Mouse (Mus musculus): Measurements from ENCODE around the gene Secisbp2l. TPM values are rescaled to one million over a fixed set of nuclear protein-coding genes. Genes with fewer than 3 reads are reported as not detected.

The Secisbp2l gene
- polyA plus RNA-seq, 1 experiment from 2014 or later, result 32.2 TPM

GRCm38 (mm10) chr2:125801038-125801437, 18.4 kb upstream of the Secisbp2l start:
- no peak overlapping the region for H3K27ac ChIP-seq (ENCODE audit: low read length)
- H3K4me3 ChIP-seq (replicated peaks; ENCODE audit: low read length), result no peak overlapping the region
- H3K4me1 ChIP-seq (replicated peaks; ENCODE audit: control insufficient read depth, insufficient read depth, low read length), result no peaks in the 10 kb centered on the region
- no peak overlapping the region for H3K4me2 ChIP-seq (ENCODE audit: low read length)
- no peaks in the 10 kb centered on the region for H3K9me3 ChIP-seq (ENCODE audit: control insufficient read depth, low read length)
- 71% methylated on average over 8 of the region's 8 CpGs for WGBS
- no peak overlapping the region for H3K9ac ChIP-seq (replicated peaks; ENCODE audit: low read depth, low read length)
- H3K36me3 ChIP-seq (ENCODE audit: control insufficient read depth, insufficient read depth), result no peaks in the 10 kb centered on the region
- ATAC-seq, result no peak
- H3K27me3 ChIP-seq (replicated peaks; ENCODE audit: control insufficient read depth, insufficient read depth, low read length), result no peaks in the 10 kb centered on the region

DNA sequence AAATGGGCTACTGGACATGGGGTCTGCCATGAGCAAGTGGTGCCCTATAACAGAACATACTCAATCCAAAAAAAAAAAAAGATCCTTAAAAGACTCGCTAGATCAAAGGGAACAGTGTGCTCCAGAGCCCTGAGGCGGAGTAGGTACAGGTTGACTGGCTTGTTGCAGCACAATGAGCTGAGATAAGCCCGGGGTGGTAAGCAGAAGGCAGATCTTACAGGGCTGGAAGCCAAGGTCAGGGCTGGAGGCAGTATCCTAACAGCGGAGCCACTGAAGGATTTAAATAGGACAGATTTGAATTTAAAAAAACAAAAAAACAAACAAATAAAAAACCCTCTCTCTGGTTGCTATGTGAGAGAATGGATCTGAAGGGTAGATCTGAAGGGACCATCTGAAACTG, 17.8 kb upstream of the Secisbp2l start:
- no peak overlapping the region for H3K4me2 ChIP-seq (ENCODE audit: low read length)
- 65% methylated on average over 4 of the region's 4 CpGs for WGBS
- H3K36me3 ChIP-seq (ENCODE audit: control insufficient read depth, insufficient read depth), result no peaks in the 10 kb centered on the region
- H3K4me3 ChIP-seq (replicated peaks; ENCODE audit: low read length), result no peak overlapping the region
- H3K4me1 ChIP-seq (replicated peaks; ENCODE audit: control insufficient read depth, insufficient read depth, low read length), result no peaks in the 10 kb centered on the region
- no peak overlapping the region for H3K9ac ChIP-seq (replicated peaks; ENCODE audit: low read depth, low read length)
- H3K27ac ChIP-seq (ENCODE audit: low read length), result no peak overlapping the region
- H3K9me3 ChIP-seq (ENCODE audit: control insufficient read depth, low read length), result no peaks in the 10 kb centered on the region
- no peaks in the 10 kb centered on the region for H3K27me3 ChIP-seq (replicated peaks; ENCODE audit: control insufficient read depth, insufficient read depth, low read length)
- ATAC-seq, result no peak

DNA sequence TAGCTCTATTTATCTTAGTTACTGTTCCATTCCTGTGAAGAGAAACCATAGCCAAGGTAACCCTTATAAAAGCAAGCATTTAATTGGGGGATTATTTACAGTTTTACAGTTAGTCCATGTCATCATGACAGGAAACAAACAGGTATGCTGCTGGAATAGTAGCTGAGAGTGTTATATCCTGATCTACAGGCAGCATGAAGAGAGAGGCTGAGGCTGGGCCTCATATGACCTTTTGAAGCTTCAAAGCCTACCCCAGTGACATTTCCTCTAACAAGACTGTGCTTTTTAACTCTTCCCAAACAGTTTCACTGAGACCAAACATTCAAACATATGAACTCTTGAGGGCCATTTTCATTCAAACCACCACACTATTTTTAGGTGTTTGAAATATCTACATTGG, 15.2 kb upstream of the Secisbp2l start:
- ATAC-seq, result no peak
- no peaks in the 10 kb centered on the region for H3K36me3 ChIP-seq (ENCODE audit: control insufficient read depth, insufficient read depth)

DNA sequence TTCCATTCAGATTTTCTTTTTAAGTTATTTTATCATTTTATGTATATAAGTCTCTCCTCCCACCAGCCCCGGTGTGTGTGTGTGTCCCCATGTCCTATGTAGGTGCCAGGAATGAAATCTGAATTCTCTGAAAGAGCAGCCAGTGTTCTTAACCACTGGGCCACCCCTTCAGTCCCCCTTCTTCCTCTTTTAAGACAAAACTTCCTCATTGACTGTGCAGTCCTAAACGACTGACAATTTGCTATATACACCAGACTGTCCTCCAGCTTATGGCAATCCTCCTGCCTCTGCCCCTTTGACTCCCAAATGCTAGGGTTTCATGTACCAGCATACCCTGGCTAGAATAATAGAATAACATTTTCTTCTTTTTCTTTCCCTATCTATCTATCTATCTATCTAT, 12.4 kb upstream of the Secisbp2l start:
- Histone ChIP-seq H3K4me1 (replicated peaks; ENCODE audit: control insufficient read depth, insufficient read depth, low read length) (no peaks in the 10 kb centered on the region), H3K27me3 (replicated peaks; ENCODE audit: control insufficient read depth, insufficient read depth, low read length) (no peaks in the 10 kb centered on the region), H3K9me3 (ENCODE audit: control insufficient read depth, low read length) (no peaks in the 10 kb centered on the region), H3K4me3 (replicated peaks; ENCODE audit: low read length) (no peak overlapping the region), H3K4me2 (ENCODE audit: low read length) (no peak overlapping the region), H3K27ac (ENCODE audit: low read length) (no peak overlapping the region), H3K9ac (replicated peaks; ENCODE audit: low read depth, low read length) (no peak overlapping the region), H3K36me3 (ENCODE audit: control insufficient read depth, insufficient read depth) (no peaks in the 10 kb centered on the region)
- no peak for ATAC-seq
- 85% methylated on average over 2 of the region's 2 CpGs for WGBS

More for the DNA sequence above, 15.2 kb upstream of the Secisbp2l start:
- Histone ChIP-seq H3K4me3 (replicated peaks; ENCODE audit: low read length) (no peak overlapping the region), H3K9me3 (ENCODE audit: control insufficient read depth, low read length) (no peaks in the 10 kb centered on the region), H3K4me2 (ENCODE audit: low read length) (no peak overlapping the region), H3K27me3 (replicated peaks; ENCODE audit: control insufficient read depth, insufficient read depth, low read length) (no peaks in the 10 kb centered on the region), H3K9ac (replicated peaks; ENCODE audit: low read depth, low read length) (no peak overlapping the region), H3K4me1 (replicated peaks; ENCODE audit: control insufficient read depth, insufficient read depth, low read length) (no peaks in the 10 kb centered on the region), H3K27ac (ENCODE audit: low read length) (no peak overlapping the region)

DNA sequence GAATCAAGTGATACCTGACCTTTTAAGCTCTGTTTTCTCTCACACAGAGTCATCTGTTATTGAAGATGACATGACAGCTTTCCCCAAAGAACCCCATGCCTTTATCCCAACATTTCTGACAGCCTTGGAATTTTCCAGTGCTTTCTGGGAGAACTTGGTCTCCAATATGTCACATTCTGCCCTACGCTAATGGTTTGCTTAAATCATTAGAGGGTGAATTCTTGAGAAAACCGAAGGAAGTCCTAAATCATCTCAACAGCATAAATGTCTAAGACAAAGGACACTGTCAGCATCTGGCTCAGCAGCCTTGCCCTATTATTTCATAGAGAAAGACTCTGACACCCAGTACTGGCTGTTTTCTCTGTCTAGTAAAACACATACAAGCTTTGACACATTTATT, 11.5 kb upstream of the Secisbp2l start:
- Histone ChIP-seq H3K4me1 (replicated peaks; ENCODE audit: control insufficient read depth, insufficient read depth, low read length) (no peaks in the 10 kb centered on the region), H3K9me3 (ENCODE audit: control insufficient read depth, low read length) (no peaks in the 10 kb centered on the region), H3K9ac (replicated peaks; ENCODE audit: low read depth, low read length) (no peak overlapping the region), H3K4me3 (replicated peaks; ENCODE audit: low read length) (no peak overlapping the region), H3K27me3 (replicated peaks; ENCODE audit: control insufficient read depth, insufficient read depth, low read length) (no peaks in the 10 kb centered on the region), H3K4me2 (ENCODE audit: low read length) (no peak overlapping the region), H3K27ac (ENCODE audit: low read length) (no peak overlapping the region), H3K36me3 (ENCODE audit: control insufficient read depth, insufficient read depth) (no peaks in the 10 kb centered on the region)
- 81% methylated on average over 2 of the region's 2 CpGs for WGBS
- ATAC-seq, result no peak

GRCm38 (mm10) chr2:125792879-125793261, 10.2 kb upstream of the Secisbp2l start:
- ATAC-seq, result no peak

DNA sequence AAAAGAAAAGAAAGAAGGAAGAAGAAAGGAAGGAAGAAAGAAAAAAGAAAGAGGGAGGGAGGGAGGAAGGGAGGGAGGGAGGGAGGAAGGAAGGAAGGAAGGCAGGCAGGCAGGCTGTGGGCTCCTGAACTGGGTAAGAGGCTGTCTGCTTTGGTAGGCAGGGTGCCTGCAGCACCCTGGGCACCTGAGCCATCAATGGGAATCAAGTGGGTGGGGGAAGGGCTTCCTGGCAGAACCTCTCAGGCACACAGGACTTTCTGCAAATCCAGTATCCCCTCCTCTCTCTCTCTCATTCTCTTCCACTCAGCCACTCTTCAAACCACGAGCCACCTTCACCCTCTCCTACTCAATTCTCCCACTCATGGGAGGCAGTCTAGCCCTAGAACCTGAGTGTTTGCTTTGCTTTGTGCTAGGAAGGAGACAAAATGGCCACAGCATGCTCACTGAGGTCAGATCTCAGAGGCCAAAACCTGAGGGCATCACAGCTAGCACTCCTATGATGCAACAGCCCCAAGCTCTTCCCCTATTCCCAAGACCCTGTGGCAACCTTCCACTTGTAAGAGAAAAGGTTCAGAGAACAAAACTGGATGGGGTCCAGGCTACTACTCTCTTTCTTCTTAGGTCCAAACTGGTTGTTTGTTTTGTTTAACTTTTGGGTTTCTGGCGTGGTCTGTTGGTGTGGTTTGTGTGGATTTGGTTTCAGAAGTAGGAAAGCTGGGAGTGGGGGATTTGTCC, 9.6 kb upstream of the Secisbp2l start:
- no peak overlapping the region for H3K9ac ChIP-seq (replicated peaks; ENCODE audit: low read depth, low read length)
- H3K36me3 ChIP-seq (ENCODE audit: control insufficient read depth, insufficient read depth), result no peaks in the 10 kb centered on the region
- H3K27me3 ChIP-seq (replicated peaks; ENCODE audit: control insufficient read depth, insufficient read depth, low read length), result no peaks in the 10 kb centered on the region
- H3K4me1 ChIP-seq (replicated peaks; ENCODE audit: control insufficient read depth, insufficient read depth, low read length), result no peaks in the 10 kb centered on the region
- no peak overlapping the region for H3K4me3 ChIP-seq (replicated peaks; ENCODE audit: low read length)
- 78% methylated on average over 2 of the region's 2 CpGs for WGBS
- no peak for ATAC-seq
- no peak overlapping the region for H3K4me2 ChIP-seq (ENCODE audit: low read length)
- no peak overlapping the region for H3K27ac ChIP-seq (ENCODE audit: low read length)
- no peaks in the 10 kb centered on the region for H3K9me3 ChIP-seq (ENCODE audit: control insufficient read depth, low read length)

More at GRCm38 (mm10) chr2:125792879-125793261, 10.2 kb upstream of the Secisbp2l start:
- no peak overlapping the region for H3K4me3 ChIP-seq (replicated peaks; ENCODE audit: low read length)
- no peaks in the 10 kb centered on the region for H3K4me1 ChIP-seq (replicated peaks; ENCODE audit: control insufficient read depth, insufficient read depth, low read length)
- H3K9me3 ChIP-seq (ENCODE audit: control insufficient read depth, low read length), result no peaks in the 10 kb centered on the region
- no peak overlapping the region for H3K9ac ChIP-seq (replicated peaks; ENCODE audit: low read depth, low read length)
- no peak overlapping the region for H3K4me2 ChIP-seq (ENCODE audit: low read length)
- no peaks in the 10 kb centered on the region for H3K36me3 ChIP-seq (ENCODE audit: control insufficient read depth, insufficient read depth)
- no peaks in the 10 kb centered on the region for H3K27me3 ChIP-seq (replicated peaks; ENCODE audit: control insufficient read depth, insufficient read depth, low read length)
- H3K27ac ChIP-seq (ENCODE audit: low read length), result no peak overlapping the region
- WGBS, result 85% methylated on average over 11 of the region's 11 CpGs

- no peaks in the 10 kb centered on the region for H3K9me3 ChIP-seq (ENCODE audit: control insufficient read depth, low read length)
- WGBS, result 80% methylated on average over 7 of the region's 7 CpGs
These were observed 8.8 kb upstream of the Secisbp2l start for GRCm38 (mm10) chr2:125791485-125791885.

DNA sequence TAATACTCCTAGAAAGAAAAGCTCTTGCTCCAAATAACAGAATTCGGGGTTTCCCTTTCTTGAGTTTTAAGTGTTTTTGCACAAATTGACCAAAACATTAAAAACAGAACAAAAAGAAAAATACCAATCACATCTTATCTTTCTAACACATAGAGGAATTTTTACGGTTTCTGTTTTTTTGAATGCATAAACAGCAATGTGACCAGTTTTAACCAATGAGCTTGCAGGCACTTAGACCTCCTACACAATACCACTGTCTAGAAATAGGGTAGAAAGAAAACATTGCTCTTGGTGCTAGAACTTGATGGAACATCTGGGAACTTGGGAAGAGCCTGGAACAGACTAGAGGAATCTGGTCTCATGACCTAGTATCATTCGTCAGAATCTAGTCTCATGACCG, 7.6 kb upstream of the Secisbp2l start:
- Histone ChIP-seq H3K36me3 (ENCODE audit: control insufficient read depth, insufficient read depth) (no peaks in the 10 kb centered on the region), H3K9ac (replicated peaks; ENCODE audit: low read depth, low read length) (no peak overlapping the region), H3K4me1 (replicated peaks; ENCODE audit: control insufficient read depth, insufficient read depth, low read length) (no peaks in the 10 kb centered on the region), H3K27me3 (replicated peaks; ENCODE audit: control insufficient read depth, insufficient read depth, low read length) (no peaks in the 10 kb centered on the region), H3K9me3 (ENCODE audit: control insufficient read depth, low read length) (no peaks in the 10 kb centered on the region), H3K27ac (ENCODE audit: low read length) (no peak overlapping the region), H3K4me3 (replicated peaks; ENCODE audit: low read length) (no peak overlapping the region), H3K4me2 (ENCODE audit: low read length) (no peak overlapping the region)
- no peak for ATAC-seq
- 97% methylated on average over 4 of the region's 4 CpGs for WGBS

More at GRCm38 (mm10) chr2:125791485-125791885, 8.8 kb upstream of the Secisbp2l start:
- Histone ChIP-seq H3K4me3 (replicated peaks; ENCODE audit: low read length) (no peak overlapping the region), H3K4me1 (replicated peaks; ENCODE audit: control insufficient read depth, insufficient read depth, low read length) (no peaks in the 10 kb centered on the region), H3K9ac (replicated peaks; ENCODE audit: low read depth, low read length) (no peak overlapping the region), H3K27me3 (replicated peaks; ENCODE audit: control insufficient read depth, insufficient read depth, low read length) (no peaks in the 10 kb centered on the region), H3K27ac (ENCODE audit: low read length) (no peak overlapping the region), H3K4me2 (ENCODE audit: low read length) (no peak overlapping the region), H3K36me3 (ENCODE audit: control insufficient read depth, insufficient read depth) (no peaks in the 10 kb centered on the region)
- no peak for ATAC-seq

- Histone ChIP-seq H3K36me3 (ENCODE audit: control insufficient read depth, insufficient read depth) (no peaks in the 10 kb centered on the region), H3K4me3 (replicated peaks; ENCODE audit: low read length) (no peak overlapping the region), H3K4me1 (replicated peaks; ENCODE audit: control insufficient read depth, insufficient read depth, low read length) (no peaks in the 10 kb centered on the region), H3K9me3 (ENCODE audit: control insufficient read depth, low read length) (no peaks in the 10 kb centered on the region), H3K4me2 (ENCODE audit: low read length) (no peak overlapping the region), H3K27me3 (replicated peaks; ENCODE audit: control insufficient read depth, insufficient read depth, low read length) (no peaks in the 10 kb centered on the region), H3K9ac (replicated peaks; ENCODE audit: low read depth, low read length) (no peak overlapping the region), H3K27ac (ENCODE audit: low read length) (no peak overlapping the region)
- 81% methylated on average over 4 of the region's 5 CpGs for WGBS
- no peak for ATAC-seq
These were observed 6.6 kb upstream of the Secisbp2l start for GRCm38 (mm10) chr2:125789265-125789664.

Measured in forebrain, embryonic 16.5 days (tissue).